Mouse (Mus musculus): ENCODE data around the gene Ranbp3l.
"Not testable (repeated sequence)": the region's sequence is repeated elsewhere in the genome, so short reads cannot be mapped to it uniquely, and the experiment has no call there.

Gene Ranbp3l

DNA sequence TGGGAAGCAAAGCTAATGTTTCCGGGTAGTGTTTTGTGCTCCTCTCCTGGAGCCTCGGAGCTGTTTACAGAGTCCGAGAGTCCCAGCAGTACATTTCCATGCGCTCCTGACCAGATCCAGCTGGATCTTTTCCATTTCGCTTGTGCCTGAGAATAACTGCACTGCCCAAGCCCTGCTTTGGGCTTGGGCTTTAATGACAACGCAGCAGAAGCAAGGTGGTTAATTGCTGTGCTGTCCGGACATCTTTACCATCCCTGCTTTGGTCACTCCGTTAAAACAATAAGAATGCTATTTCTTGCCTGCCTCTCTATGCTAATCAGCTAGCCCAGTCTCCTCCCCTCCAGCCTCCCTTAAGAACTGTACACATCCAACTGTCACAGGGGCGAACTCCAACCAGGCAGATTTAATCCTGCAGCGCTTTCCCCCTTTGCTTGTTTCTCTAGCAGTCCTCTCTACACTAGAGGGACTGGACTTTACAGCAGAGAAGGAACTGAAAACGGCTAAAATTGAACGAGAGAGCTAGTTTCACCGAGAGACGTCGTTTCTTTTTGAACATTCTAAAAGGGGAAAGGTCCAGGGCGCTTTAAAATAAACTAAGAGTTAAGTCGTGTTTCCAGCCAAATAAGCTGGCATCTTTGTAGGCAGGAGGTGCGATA lies at the start of gene Ranbp3l:
TSS of gene Ranbp3l (plus strand) at position 377 of the 656 bp plus-strand sequence.
- no peak for DNase-seq (ENCODE audit: low read depth)

GRCm38 (mm10) chr15:8930061-8930460 lies 37.7 kb upstream of the Ranbp3l start:
- DNase-seq (ENCODE audit: low read depth): no peak

GRCm38 (mm10) chr15:8936911-8937310 lies 30.8 kb upstream of the Ranbp3l start:
- no peak for DNase-seq (ENCODE audit: low read depth)

GRCm38 (mm10) chr15:8940861-8941260 lies 26.9 kb upstream of the Ranbp3l start:
- no peak for DNase-seq (ENCODE audit: low read depth)

GRCm38 (mm10) chr15:8950856-8951255 lies 16.9 kb upstream of the Ranbp3l start:
- no peak for DNase-seq (ENCODE audit: low read depth)

- DNase-seq (ENCODE audit: low read depth): no peak
Observed at GRCm38 (mm10) chr15:8963323-8963722, 4.4 kb upstream of the Ranbp3l start.

DNA sequence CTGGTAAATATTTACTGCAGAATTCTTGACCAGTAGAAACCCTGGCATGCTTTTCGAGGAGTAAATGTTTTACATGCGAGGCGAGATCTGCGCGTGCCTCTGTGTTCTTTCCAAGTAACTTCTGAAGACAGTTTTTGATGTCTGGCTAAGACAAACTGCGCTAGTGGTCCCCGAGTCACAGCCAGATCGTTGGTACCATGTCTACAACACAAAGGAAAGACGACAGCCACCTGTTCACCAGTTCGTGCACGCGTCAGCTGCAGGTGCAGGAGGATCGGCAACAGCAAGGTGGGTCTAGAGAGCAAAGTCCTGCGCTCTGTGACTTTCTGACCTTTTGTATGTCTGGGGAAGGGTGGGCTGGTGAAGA lies 463 bp downstream of the Ranbp3l start:
- DNase-seq (ENCODE audit: low read depth): no peak

GRCm38 (mm10) chr15:8969061-8969635 lies 1.4 kb downstream of the Ranbp3l start:
- DNase-seq (ENCODE audit: low read depth): no peak

- DNase-seq (ENCODE audit: low read depth): no peak
Observed at GRCm38 (mm10) chr15:8991211-8991610, 23.5 kb downstream of the Ranbp3l start.

DNA sequence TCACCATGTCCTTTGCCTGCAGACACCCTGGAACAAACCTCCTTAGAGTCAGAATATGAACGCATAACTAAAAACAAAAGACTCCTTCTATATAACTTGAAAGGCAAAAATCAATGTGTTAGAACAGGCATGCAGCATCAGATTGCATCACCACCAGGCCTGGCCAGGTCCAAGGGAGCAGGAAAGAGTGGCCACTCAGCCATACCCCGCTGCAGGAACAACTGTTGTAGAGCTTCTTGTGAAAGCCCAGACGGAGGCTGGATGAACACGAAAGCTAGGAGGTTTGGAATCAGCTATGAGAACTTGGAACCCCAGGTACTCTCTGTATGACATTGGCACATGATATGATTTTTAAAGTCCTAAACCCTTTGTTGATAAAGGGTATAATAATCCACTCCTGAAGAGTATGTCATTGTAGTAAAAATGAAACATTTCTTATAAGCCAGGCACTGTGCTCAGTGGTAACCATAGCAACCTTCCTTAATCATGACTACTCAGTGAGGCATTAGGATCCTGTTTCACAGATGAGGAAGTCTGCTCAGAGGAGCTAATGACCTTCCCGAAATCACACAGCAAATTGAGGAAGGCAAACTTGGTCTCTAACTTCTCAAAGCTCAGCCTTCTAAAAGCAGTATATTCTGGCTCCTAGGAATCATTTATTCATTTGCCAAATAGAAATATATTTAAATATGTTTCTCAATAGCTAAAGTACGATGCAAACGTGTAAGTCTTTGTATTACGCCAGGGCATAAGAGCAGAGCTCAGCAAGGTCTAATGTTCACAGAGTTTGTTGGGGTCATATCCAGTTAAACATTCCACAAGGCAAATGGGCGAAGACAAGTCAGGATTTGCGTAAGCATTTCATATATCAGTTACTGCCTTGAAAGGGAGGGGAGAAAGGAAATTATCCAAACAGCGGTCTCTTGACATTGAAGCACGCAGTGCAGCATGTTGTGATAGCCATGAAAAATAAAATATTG lies 24.4 kb downstream of the Ranbp3l start:
- no peak for DNase-seq (ENCODE audit: low read depth)

- no peak for DNase-seq (ENCODE audit: low read depth)
Observed at GRCm38 (mm10) chr15:8994608-8995277, 27.0 kb downstream of the Ranbp3l start.

DNA sequence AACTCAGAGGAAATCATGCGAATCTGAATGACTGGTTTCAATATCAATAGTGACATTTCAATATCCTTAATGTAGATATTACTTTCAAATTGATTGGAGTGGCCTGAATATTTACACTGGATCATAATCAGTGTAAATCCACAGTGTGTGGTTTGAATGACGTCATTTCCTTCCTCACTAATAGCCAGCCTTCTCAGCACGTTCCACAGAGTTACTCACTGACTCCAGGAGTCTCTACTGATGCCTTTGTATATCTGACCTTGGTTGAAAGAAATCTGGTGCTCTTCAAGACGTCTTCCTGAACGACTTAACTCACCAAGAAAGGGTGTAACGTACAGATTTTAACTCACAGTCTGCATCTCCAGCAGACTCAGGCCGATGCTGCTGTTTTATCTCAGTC lies 27.7 kb downstream of the Ranbp3l start:
- no peak for DNase-seq (ENCODE audit: low read depth)

DNA sequence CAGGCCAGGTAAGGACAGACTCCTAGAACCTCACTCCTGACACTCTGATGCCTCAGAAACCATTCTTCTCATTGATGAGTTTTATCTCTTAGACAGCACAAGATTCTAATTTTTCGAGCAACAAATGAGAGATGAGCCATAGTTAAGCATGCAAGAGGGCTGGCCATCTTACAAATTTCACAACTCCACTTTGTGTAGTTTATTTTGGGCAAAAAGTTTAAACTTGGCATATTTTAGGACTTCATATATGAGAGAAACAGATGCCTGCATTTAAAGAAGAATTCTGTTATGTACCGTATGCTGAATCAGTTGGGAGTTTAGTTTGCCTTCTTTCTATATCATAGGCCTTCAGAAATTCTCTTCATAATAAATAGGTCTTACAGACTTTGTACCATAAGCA lies 35.0 kb downstream of the Ranbp3l start:
- DNase-seq (ENCODE audit: low read depth): no peak

GRCm38 (mm10) chr15:9009196-9009595 lies 41.4 kb downstream of the Ranbp3l start:
- DNase-seq (ENCODE audit: low read depth): no peak

GRCm38 (mm10) chr15:9014541-9014940 lies 46.8 kb downstream of the Ranbp3l start:
- DNase-seq (ENCODE audit: low read depth): no peak

DNA sequence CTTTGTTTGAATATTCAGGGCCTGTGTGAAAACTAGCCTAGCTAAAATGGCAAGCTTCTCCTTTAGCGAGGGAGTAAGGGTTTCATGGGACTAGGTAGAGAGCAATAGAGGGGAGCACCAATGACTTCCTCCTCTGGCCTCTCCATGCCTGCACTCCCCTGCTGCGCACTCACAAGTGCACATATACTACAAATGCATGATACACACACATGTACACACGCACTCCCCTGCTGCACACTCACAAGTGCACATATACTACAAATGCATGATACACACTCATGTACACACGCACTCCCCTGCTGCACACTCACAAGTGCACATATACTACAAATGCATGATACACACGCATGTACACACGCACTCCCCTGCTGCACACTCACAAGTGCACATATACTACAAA lies 47.7 kb downstream of the Ranbp3l start:
- DNase-seq (ENCODE audit: low read depth): not testable (repeated sequence)

GRCm38 (mm10) chr15:9055704-9056103 lies 88.0 kb downstream of the Ranbp3l start:
- DNase-seq (ENCODE audit: low read depth): no peak

DNA sequence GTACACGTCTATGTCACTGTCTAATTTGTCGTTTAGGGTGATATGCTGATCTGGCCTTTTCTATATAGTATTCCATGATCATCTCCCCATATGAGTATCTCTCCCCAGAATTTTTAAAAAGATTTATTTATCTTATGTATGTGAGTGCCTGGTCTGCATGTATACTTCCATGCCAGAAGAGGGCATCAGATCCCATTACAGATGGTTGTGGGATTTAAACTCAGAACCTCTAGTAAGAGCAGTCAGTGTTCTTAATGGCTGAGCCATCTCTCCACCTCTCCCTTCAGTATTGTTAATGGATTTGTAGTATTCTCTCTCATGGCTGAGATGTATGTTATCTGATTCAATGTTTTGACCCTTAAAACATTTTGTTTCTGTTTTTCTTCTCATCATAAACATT lies 92.1 kb downstream of the Ranbp3l start:
- no peak for DNase-seq (ENCODE audit: low read depth)

GRCm38 (mm10) chr15:9061150-9061882 lies 93.6 kb downstream of the Ranbp3l start:
- DNase-seq (ENCODE audit: low read depth): no peak

- no peak for DNase-seq (ENCODE audit: low read depth)
Observed at GRCm38 (mm10) chr15:9068881-9069280, 101.1 kb downstream of the Ranbp3l start.

DNA sequence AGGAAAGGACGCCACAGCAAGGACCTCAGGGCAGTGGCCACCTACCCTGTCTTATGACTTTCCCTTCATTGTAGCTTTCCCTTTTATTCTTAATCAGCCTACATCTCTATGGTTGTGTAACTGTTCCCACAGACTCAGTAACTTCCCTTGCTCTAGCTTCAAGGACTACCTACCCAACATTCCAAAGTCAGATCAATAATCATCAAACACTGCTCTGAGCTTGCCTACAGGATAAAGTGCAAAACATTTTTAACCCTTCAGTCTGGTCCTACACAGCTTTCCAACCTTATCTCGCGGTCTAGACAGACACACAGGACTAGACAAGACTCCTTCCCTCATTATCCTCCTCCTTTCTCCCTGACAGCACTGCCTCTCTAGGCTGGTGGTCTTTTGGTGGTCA lies 102.6 kb downstream of the Ranbp3l start:
- DNase-seq (ENCODE audit: low read depth): no peak

Data from induced T-regulatory cell, adult 2 months (primary cell).